26 mouse cellular contexts compared by ENCODE assay signal in genomic region chr3:148420303-148420702, GRCm38 (mm10).
"Had no signal": no experiment of that assay in that cellular context is flagged by ENCODE, and none has a peak within 500 bp of the region (broad histone marks: within the 10 kb centered on the region; RNA-seq: fewer than 3 reads in every experiment).

No protein-coding gene starts in this region.

- H3K4me2 ChIP-seq: heart, embryonic 12.5 days; hindbrain, embryonic 12.5 days; hindbrain, embryonic 14.5 days; intestine, embryonic 15.5 days; limb, embryonic 13.5 days; limb, embryonic 15.5 days had no signal

- H3K4me3 ChIP-seq: gastrocnemius, adult 2 months; heart, embryonic 10.5 days; heart, embryonic 12.5 days; hindbrain, embryonic 10.5 days; hindbrain, embryonic 12.5 days; intestine, embryonic 15.5 days; layer of hippocampus, adult 2 months; limb, embryonic 13.5 days; limb, embryonic 15.5 days had no signal

- H3K27ac ChIP-seq: gastrocnemius, adult 2 months; heart, embryonic 10.5 days; hindbrain, embryonic 10.5 days; hindbrain, embryonic 12.5 days; hindbrain, embryonic 14.5 days; intestine, embryonic 15.5 days; layer of hippocampus, adult 2 months; limb, embryonic 13.5 days; limb, embryonic 15.5 days had no signal

- ATAC-seq: hindbrain, embryonic 16.5 days; inflammation-experienced regulatory T-cells, adult 6 months; intestine, embryonic 15.5 days; intestine, postnatal 0 days had no signal

- DNase-seq: gastrocnemius, adult 2 months; gastrocnemius, postnatal 10 days; gastrocnemius, postnatal 25 days; heart, adult 18-20 months; heart, postnatal 10 days; heart, postnatal 4 days; kidney, adult 18-20 months; kidney, adult 8-10 months; kidney, postnatal 10 days; kidney, postnatal 25 days; kidney, postnatal 4 days; layer of hippocampus, adult 9-11 months; layer of hippocampus, postnatal 36 days; left cerebral cortex, postnatal 4 days had no signal

- H3K27me3 ChIP-seq: hindbrain, embryonic 12.5 days; intestine, embryonic 15.5 days had no signal

- H3K9ac ChIP-seq: heart, embryonic 12.5 days; hindbrain, embryonic 12.5 days; hindbrain, embryonic 14.5 days; intestine, embryonic 15.5 days; limb, embryonic 13.5 days; limb, embryonic 15.5 days had no signal

- H3K9me3 ChIP-seq: heart, embryonic 10.5 days; heart, embryonic 12.5 days; hindbrain, embryonic 10.5 days; hindbrain, embryonic 12.5 days; intestine, embryonic 15.5 days; limb, embryonic 13.5 days; limb, embryonic 15.5 days had no signal

- H3K36me3 ChIP-seq: heart, embryonic 10.5 days; heart, embryonic 12.5 days; hindbrain, embryonic 10.5 days; hindbrain, embryonic 12.5 days; intestine, embryonic 15.5 days; limb, embryonic 13.5 days; limb, embryonic 15.5 days had no signal
